Mouse (Mus musculus) intestine, postnatal 0 days (tissue): ENCODE results near the gene Myom1. TPM values are rescaled to one million over a fixed set of nuclear protein-coding genes. Genes with fewer than 3 reads are reported as not detected.

Source experiments
- ATAC-seq: fragments of 200-750 bp; cut with Nextera tagmentation; 2 replicates; pipeline ENCODE4 v1.8.0; 2017; ENCODE audit warnings: mild to moderate bottlenecking, moderate TSS enrichment, moderate library complexity
- H3K27ac ChIP-seq: fragments of 300-500 bp; sonication (generic); 2 replicates; pipeline ENCODE4 v1.5.1; 2014; ENCODE audit warnings: mild to moderate bottlenecking, low read depth, low read length, moderate library complexity
- H3K27me3 ChIP-seq: fragments of 300-500 bp; sonication (generic); replicated peaks from 2 replicates; pipeline ENCODE4 v1.6.1; 2014; ENCODE audit warnings: low read length, mixed read lengths; ENCODE audit not compliant: control insufficient read depth, insufficient read depth
- H3K36me3 ChIP-seq: fragments of 300-500 bp; sonication (generic); 2 replicates; pipeline ENCODE4 v1.6.1; 2014; ENCODE audit warnings: mild to moderate bottlenecking, moderate library complexity; ENCODE audit not compliant: control insufficient read depth, insufficient read depth
- H3K4me1 ChIP-seq: fragments of 300-500 bp; sonication (generic); replicated peaks from 2 replicates; pipeline ENCODE4 v1.6.1; 2014; ENCODE audit warnings: antibody characterized with exemption, low read length, mixed read lengths; ENCODE audit not compliant: control insufficient read depth, insufficient read depth
- H3K4me2 ChIP-seq: fragments of 300-500 bp; sonication (generic); replicated peaks from 2 replicates; pipeline ENCODE4 v1.6.1; 2014; ENCODE audit warnings: low read depth, mild to moderate bottlenecking, moderate library complexity
- H3K4me3 ChIP-seq: fragments of 300-500 bp; sonication (generic); 2 replicates; pipeline ENCODE4 v1.5.1; 2014; ENCODE audit warnings: low read depth, low read length
- H3K9ac ChIP-seq: fragments of 300-500 bp; sonication (generic); 2 replicates; pipeline ENCODE4 v1.6.1; 2014; ENCODE audit warnings: mild to moderate bottlenecking, low read depth, low read length
- H3K9me3 ChIP-seq: fragments of 300-500 bp; sonication (generic); 2 replicates; pipeline ENCODE4 v1.6.1; 2016; ENCODE audit warnings: mixed run types; ENCODE audit not compliant: control insufficient read depth
- CTCF ChIP-seq: sonication (generic); IDR thresholded peaks from 2 replicates; pipeline ENCODE4 v1.5.1; 2016; ENCODE audit warnings: low read depth, mild to moderate bottlenecking, control low read depth, antibody characterized with exemption, moderate library complexity
- WGBS: fragments of 180-500 bp; shearing (Covaris S2); extraction: QIAGEN DNeasy Blood & Tissue Kit; methylation state at CpG from one replicate; pipeline ENCODE4 v1.1.7; 2014; 5-methylcytosine and 5-hydroxymethylcytosine counted together
- polyA plus RNA-seq: library from polyadenylated mRNA; unstranded; fragments of >200 nt; fragmentation: Nextera tagmentation; extraction: Ambion mirVana; gene quantifications from 2 replicates; pipeline ENCODE4 v1.2.1, GENCODE M21; 2015

Myom1 gene
- polyA plus RNA-seq, 1 experiment from 2014 or later: 8.9 TPM

- no peaks in the 10 kb centered on the region for H3K27me3 ChIP-seq
- no peaks in the 10 kb centered on the region; the same call in 1 of the 2 replicates for H3K36me3 ChIP-seq
- no peak overlapping the region for H3K4me3 ChIP-seq
- ATAC-seq: no peak
- no peak overlapping the region for H3K27ac ChIP-seq
- no peak overlapping the region for H3K9ac ChIP-seq
- H3K4me1 ChIP-seq: no peaks in the 10 kb centered on the region
- no peaks in the 10 kb centered on the region for H3K9me3 ChIP-seq
- WGBS: 90% methylated on average over 6 of the region's 6 CpGs
- TF ChIP-seq CTCF: no peak
- no peak overlapping the region for H3K4me2 ChIP-seq
Observed at GRCm38 (mm10) chr17:71053134-71053708, 50.8 kb downstream of the Myom1 start.

- Histone ChIP-seq H3K9ac (no peak overlapping the region), H3K4me1 (no peaks in the 10 kb centered on the region), H3K4me3 (no peak overlapping the region), H3K27ac (no peak overlapping the region), H3K36me3 (no peaks in the 10 kb centered on the region; the same call in 1 of the 2 replicates), H3K4me2 (no peak overlapping the region), H3K9me3 (no peaks in the 10 kb centered on the region), H3K27me3 (no peaks in the 10 kb centered on the region)
- WGBS: 86% methylated on average over 8 of the region's 8 CpGs
- no peak for TF ChIP-seq CTCF
- no peak for ATAC-seq
Observed at GRCm38 (mm10) chr17:71055203-71055894, 52.9 kb downstream of the Myom1 start.

- no peak overlapping the region for H3K4me3 ChIP-seq
- H3K4me2 ChIP-seq: no peak overlapping the region
- no peaks in the 10 kb centered on the region for H3K4me1 ChIP-seq
- no peak for TF ChIP-seq CTCF
- no peak overlapping the region for H3K9ac ChIP-seq
- H3K27ac ChIP-seq: no peak overlapping the region
- H3K27me3 ChIP-seq: no peaks in the 10 kb centered on the region
- no peak for ATAC-seq
- WGBS: 63% methylated on average over 7 of the region's 7 CpGs
- H3K9me3 ChIP-seq: no peaks in the 10 kb centered on the region
- H3K36me3 ChIP-seq: no peaks in the 10 kb centered on the region; the same call in 1 of the 2 replicates
Observed at GRCm38 (mm10) chr17:71056405-71056804, 54.0 kb downstream of the Myom1 start.

GRCm38 (mm10) chr17:71057758-71058157, 55.3 kb downstream of the Myom1 start:
- no peak for TF ChIP-seq CTCF
- H3K4me2 ChIP-seq: no peak overlapping the region
- H3K4me1 ChIP-seq: no peaks in the 10 kb centered on the region
- H3K36me3 ChIP-seq: no peaks in the 10 kb centered on the region; the same call in 1 of the 2 replicates
- WGBS: 64% methylated on average over 3 of the region's 3 CpGs
- ATAC-seq: no peak
- no peaks in the 10 kb centered on the region for H3K9me3 ChIP-seq
- H3K27ac ChIP-seq: no peak overlapping the region
- no peak overlapping the region for H3K4me3 ChIP-seq
- H3K9ac ChIP-seq: no peak overlapping the region
- H3K27me3 ChIP-seq: no peaks in the 10 kb centered on the region

- H3K36me3 ChIP-seq: no peaks in the 10 kb centered on the region; the same call in 1 of the 2 replicates
- H3K27me3 ChIP-seq: no peaks in the 10 kb centered on the region
- no peak overlapping the region for H3K27ac ChIP-seq
- no peaks in the 10 kb centered on the region for H3K4me1 ChIP-seq
- H3K9ac ChIP-seq: no peak overlapping the region
- no peaks in the 10 kb centered on the region for H3K9me3 ChIP-seq
- no peak overlapping the region for H3K4me3 ChIP-seq
- TF ChIP-seq CTCF: no peak
- 94% methylated on average over 3 of the region's 3 CpGs for WGBS
- no peak for ATAC-seq
- H3K4me2 ChIP-seq: no peak overlapping the region
Observed at GRCm38 (mm10) chr17:71059213-71059612, 56.8 kb downstream of the Myom1 start.

- no peak overlapping the region for H3K4me2 ChIP-seq
- no peak for TF ChIP-seq CTCF
- no peak overlapping the region for H3K27ac ChIP-seq
- H3K4me3 ChIP-seq: no peak overlapping the region
- no peaks in the 10 kb centered on the region for H3K27me3 ChIP-seq
- no peaks in the 10 kb centered on the region for H3K4me1 ChIP-seq
- H3K9me3 ChIP-seq: no peaks in the 10 kb centered on the region
- WGBS: 74% methylated on average over 5 of the region's 5 CpGs
- H3K9ac ChIP-seq: no peak overlapping the region
- ATAC-seq: no peak
- H3K36me3 ChIP-seq: no peaks in the 10 kb centered on the region; the same call in 1 of the 2 replicates
Observed at GRCm38 (mm10) chr17:71062049-71062560, 59.7 kb downstream of the Myom1 start.
